Mouse (Mus musculus) liver, embryonic 14.5 days (tissue): Measurements from ENCODE around the gene Slc35g2.

Experiments
- CTCF ChIP-seq: IDR thresholded peaks from 2 replicates; pipeline ENCODE4 v1.5.1; 2016; ENCODE audit warnings: antibody characterized with exemption, low read depth, control low read depth
- EP300 ChIP-seq: IDR thresholded peaks from 2 replicates; pipeline ENCODE4 v1.6.1; 2016; ENCODE audit warnings: antibody characterized with exemption, low read depth

- no peak for TF ChIP-seq CTCF
- TF ChIP-seq EP300, result no peak
These were observed 2.4 kb upstream of the Slc35g2 start for GRCm38 (mm10) chr9:100573300-100573699.
